Mouse (Mus musculus) ES-Bruce4 (cell line): ENCODE data around the gene Tulp2. TPM values are rescaled to one million over a fixed set of nuclear protein-coding genes. Genes with fewer than 3 reads are reported as not detected.

ENCODE experiments used
- H3K27ac ChIP-seq: 2 replicates; pipeline ENCODE4 v1.5.1; 2012; ENCODE audit warnings: low read length, inconsistent platforms; ENCODE audit not compliant: insufficient read depth
- H3K27me3 ChIP-seq: 2 replicates; pipeline ENCODE4 v1.6.1; 2012; ENCODE audit warnings: mild to moderate bottlenecking, low read length, inconsistent platforms; ENCODE audit not compliant: control insufficient read depth, poor library complexity, insufficient read depth, severe bottlenecking
- H3K36me3 ChIP-seq: 2 replicates; pipeline ENCODE4 v1.6.1; 2012; ENCODE audit warnings: inconsistent platforms, mild to moderate bottlenecking, low read length, moderate library complexity; ENCODE audit not compliant: control insufficient read depth, poor library complexity, insufficient read depth, severe bottlenecking
- H3K4me1 ChIP-seq: one replicate; pipeline ENCODE4 v1.8.1; 2011; ENCODE audit warnings: low read length; ENCODE audit not compliant: control insufficient read depth, insufficient read depth
- H3K4me3 ChIP-seq: 2 replicates; pipeline ENCODE4 v1.5.1; 2011; ENCODE audit warnings: low read depth, mild to moderate bottlenecking, low read length
- H3K9ac ChIP-seq: 2 replicates; pipeline ENCODE4 v1.6.1; 2012; ENCODE audit warnings: low read depth, mild to moderate bottlenecking, inconsistent platforms; ENCODE audit not compliant: poor library complexity, severe bottlenecking
- H3K9me3 ChIP-seq: replicated peaks from 2 replicates; pipeline ENCODE4 v1.6.1; 2012; ENCODE audit warnings: mild to moderate bottlenecking, low read length, inconsistent platforms; ENCODE audit not compliant: control insufficient read depth, poor library complexity, insufficient read depth, severe bottlenecking
- CTCF ChIP-seq: IDR thresholded peaks from one replicate; pipeline ENCODE4 v1.8.1; 2011; ENCODE audit warnings: low read depth, low read length
- EP300 ChIP-seq: IDR thresholded peaks from 2 replicates; pipeline ENCODE4 v1.6.1; 2011; ENCODE audit warnings: low read depth, low read length; ENCODE audit not compliant: insufficient read depth
- POLR2A ChIP-seq: IDR thresholded peaks from one replicate; pipeline ENCODE4 v1.8.1; 2011; ENCODE audit warnings: low read length; ENCODE audit not compliant: insufficient read depth
- polyA plus RNA-seq: library from polyadenylated mRNA; stranded (reverse); fragments of >200 nt; gene quantifications from 2 replicates; pipeline ENCODE4 v1.2.4, GENCODE M21; 2011; ENCODE audit warnings: low read depth; ENCODE audit not compliant: missing spikeins, insufficient read depth, insufficient read length

The Tulp2 gene
- polyA plus RNA-seq, 1 experiment = 1.3 TPM

- no peak overlapping the region for H3K9ac ChIP-seq
- no peaks in the 10 kb centered on the region for H3K4me1 ChIP-seq
- H3K36me3 ChIP-seq = no peaks in the 10 kb centered on the region
- H3K27ac ChIP-seq = no peak overlapping the region
- no peak overlapping the region for H3K4me3 ChIP-seq
- TF ChIP-seq POLR2A (no peak), CTCF (no peak), EP300 (no peak)
- no peaks in the 10 kb centered on the region for H3K27me3 ChIP-seq
- no peaks in the 10 kb centered on the region for H3K9me3 ChIP-seq
Measured at GRCm38 (mm10) chr7:45498427-45498826, 16.8 kb downstream of the Tulp2 start.

GRCm38 (mm10) chr7:45507583-45507982, 25.9 kb downstream of the Tulp2 start:
- TF ChIP-seq CTCF (no peak), POLR2A (no peak), EP300 (no peak)
- H3K36me3 ChIP-seq = 0 out of 2 replicates have a peak, but pooled peaks cover 2% of the 10 kb centered on the region
- no peak overlapping the region for H3K9ac ChIP-seq
- H3K4me3 ChIP-seq = no peak overlapping the region
- no peaks in the 10 kb centered on the region for H3K9me3 ChIP-seq
- no peaks in the 10 kb centered on the region for H3K27me3 ChIP-seq
- no peak overlapping the region for H3K27ac ChIP-seq
- no peaks in the 10 kb centered on the region for H3K4me1 ChIP-seq

GRCm38 (mm10) chr7:45508561-45508960, 26.9 kb downstream of the Tulp2 start:
- Histone ChIP-seq H3K4me1 (no peaks in the 10 kb centered on the region), H3K27me3 (no peaks in the 10 kb centered on the region), H3K9ac (no peak overlapping the region), H3K4me3 (no peak overlapping the region), H3K9me3 (no peaks in the 10 kb centered on the region), H3K27ac (no peak overlapping the region), H3K36me3 (0 out of 2 replicates have a peak, but pooled peaks cover 2% of the 10 kb centered on the region)
- TF ChIP-seq CTCF (no peak), POLR2A (no peak), EP300 (no peak)

- peak overlapping the region; percentile 38 for H3K9ac ChIP-seq
- TF ChIP-seq CTCF (no peak), POLR2A (no peak), EP300 (no peak)
- no peaks in the 10 kb centered on the region for H3K27me3 ChIP-seq
- 0 out of 2 replicates have a peak, but pooled peaks cover 2% of the 10 kb centered on the region for H3K36me3 ChIP-seq
- no peak overlapping the region for H3K27ac ChIP-seq
- no peaks in the 10 kb centered on the region for H3K9me3 ChIP-seq
- H3K4me1 ChIP-seq = no peaks in the 10 kb centered on the region
- H3K4me3 ChIP-seq = peak overlapping the region; percentile 96
Measured at GRCm38 (mm10) chr7:45509181-45509882, 27.7 kb downstream of the Tulp2 start.

- Histone ChIP-seq H3K4me3 (peak within 1 kb of the TSS; percentile 96), H3K36me3 (0 out of 2 replicates have a peak, but pooled peaks cover 2% of the 10 kb centered on the region), H3K9ac (peak within 1 kb of the TSS; percentile 38), H3K9me3 (no peaks in the 10 kb centered on the region), H3K27me3 (no peaks in the 10 kb centered on the region), H3K27ac (peak within 1 kb of the TSS; percentile 91), H3K4me1 (no peaks in the 10 kb centered on the region)
- TF ChIP-seq CTCF (no peak), POLR2A (peak; percentile 68)
Measured at GRCm38 (mm10) chr7:45509912-45510787, 28.5 kb downstream of the Tulp2 start, which contains the start of gene Nucb1. Nucb1 (minus strand) TSS chr7:45510406.
